Mouse (Mus musculus) CH12.LX (cell line): ENCODE measurements at regions not wholly inside any gene's neighbourhood (a gene's known extent, or its start where the extent isn't known, plus 50 kb on each side); places are given as distances from the start of the nearest gene placed in this dataset.

ENCODE experiments used
- DNase-seq: peaks from one replicate; pipeline ENCODE4 v3.0.0-alpha.2; 2013; ENCODE audit errors: extremely low read depth
- H3K27ac ChIP-seq: 2 replicates; pipeline ENCODE4 v1.5.1; 2012; ENCODE audit warnings: low read depth, mild to moderate bottlenecking, control low read depth, moderate library complexity; ENCODE audit not compliant: insufficient read depth
- H3K27me3 ChIP-seq: replicated peaks from 2 replicates; pipeline ENCODE3; 2012; ENCODE audit warnings: inconsistent platforms
- H3K36me3 ChIP-seq, 2 experiments: replicated peaks in 1 of 2; 2 replicates each; pipeline versions ENCODE3 to v1.6.1; 2012; ENCODE audit warnings: inconsistent platforms in 1 of 2, low read length in 1 of 2, mild to moderate bottlenecking in 1 of 2, mixed read lengths in 1 of 2, moderate library complexity in 1 of 2; ENCODE audit not compliant: control insufficient read depth in 1 of 2, insufficient read depth in 1 of 2
- H3K4me1 ChIP-seq, 2 experiments: 2 replicates each; pipeline ENCODE4 v1.6.1; 2012; ENCODE audit warnings: inconsistent platforms in 1 of 2, moderate library complexity in 1 of 2; ENCODE audit not compliant: insufficient read depth in 2 of 2, control insufficient read depth in 1 of 2
- H3K4me2 ChIP-seq: 2 replicates; pipeline ENCODE4 v1.6.1; 2012; ENCODE audit warnings: low read depth, mild to moderate bottlenecking, control low read depth; ENCODE audit not compliant: poor library complexity, insufficient read depth, severe bottlenecking
- H3K4me3 ChIP-seq, 3 experiments: fragments of 150-350 bp in 1 of 3; sonication (generic) in 1 of 3; replicated peaks in 1 of 3; 2 replicates each; pipeline versions ENCODE3 to v1.5.1; 2011 to 2012; ENCODE audit warnings: low read depth in 2 of 3, low read length in 2 of 3, mild to moderate bottlenecking in 2 of 3, moderate library complexity in 2 of 3, control low read depth in 1 of 3, improper control_type of control experiment in 1 of 3, inconsistent platforms in 1 of 3, mixed read lengths in 1 of 3; ENCODE audit not compliant: poor library complexity in 1 of 3
- H3K79me2 ChIP-seq: replicated peaks from 2 replicates; pipeline ENCODE4 v1.6.1; 2012; ENCODE audit warnings: mild to moderate bottlenecking, moderate library complexity; ENCODE audit not compliant: control insufficient read depth, poor library complexity, insufficient read depth, severe bottlenecking; ENCODE audit errors: extremely low read depth
- H3K9ac ChIP-seq: 2 replicates; pipeline ENCODE4 v1.6.1; 2012; ENCODE audit warnings: low read depth, mild to moderate bottlenecking, control low read depth, moderate library complexity; ENCODE audit not compliant: insufficient read depth
- H3K9me3 ChIP-seq: replicated peaks from 2 replicates; pipeline ENCODE3; 2012; ENCODE audit warnings: low read length, inconsistent platforms, mixed read lengths
- BHLHE40 ChIP-seq: IDR thresholded peaks from 2 replicates; pipeline ENCODE4 v1.6.1; 2011; ENCODE audit warnings: mild to moderate bottlenecking, low read depth, low read length, improper control_type of control experiment
- CTCF ChIP-seq, 2 experiments: IDR thresholded peaks in 1 of 2; conservative IDR thresholded peaks in 1 of 2; 2 replicates each; pipeline ENCODE4 v1.5.1; 2011 to 2012; ENCODE audit warnings: low read depth in 2 of 2, low read length in 2 of 2, improper control_type of control experiment in 1 of 2, inconsistent platforms in 1 of 2, mild to moderate bottlenecking in 1 of 2, moderate library complexity in 1 of 2
- E2F4 ChIP-seq: IDR thresholded peaks from 2 replicates; pipeline ENCODE4 v1.6.1; 2011; ENCODE audit warnings: low read depth, low read length, improper control_type of control experiment; ENCODE audit not compliant: insufficient replicate concordance
- JUND ChIP-seq: conservative IDR thresholded peaks from 2 replicates; pipeline ENCODE4 v1.6.1; 2011; ENCODE audit warnings: low read depth, low read length, improper control_type of control experiment
- KAT2A ChIP-seq: IDR thresholded peaks from 2 replicates; pipeline ENCODE4 v1.6.1; 2012; ENCODE audit warnings: low read length, improper control_type of control experiment, inconsistent platforms; ENCODE audit not compliant: insufficient replicate concordance
- MAX ChIP-seq: IDR thresholded peaks from 2 replicates; pipeline ENCODE4 v1.6.1; 2011; ENCODE audit warnings: low read length, improper control_type of control experiment
- NELFE ChIP-seq: IDR thresholded peaks from 2 replicates; pipeline ENCODE4 v1.6.1; 2011; ENCODE audit warnings: low read depth, low read length, improper control_type of control experiment
- TCF12 ChIP-seq: IDR thresholded peaks from 2 replicates; pipeline ENCODE4 v1.6.1; 2014; ENCODE audit warnings: low read depth, mild to moderate bottlenecking, inconsistent platforms, low read length, improper control_type of control experiment
- USF2 ChIP-seq: conservative IDR thresholded peaks from 2 replicates; pipeline ENCODE4 v1.6.1; 2011; ENCODE audit warnings: low read depth, low read length, improper control_type of control experiment
- dilution Hi-C: fragments of 300-500 bp; cut with MboI; formaldehyde crosslinking; loops from 2 replicates; pipeline ENCODE4 v1.14.3; 2020; ENCODE audit warnings: low sequenced_read_pairs; ENCODE audit not compliant: extremely low pct_unique_long_range_greater_than_20kb, extremely low pct_ligation_motif_present
- in situ Hi-C: fragments of 300-500 bp; cut with MboI; formaldehyde crosslinking; loops from 3 replicates; pipeline ENCODE4 v1.14.3; 2019; ENCODE audit warnings: low sequenced_read_pairs, low pct_ligation_motif_present, low pct_unique_long_range_greater_than_20kb, mixed read lengths

DNA sequence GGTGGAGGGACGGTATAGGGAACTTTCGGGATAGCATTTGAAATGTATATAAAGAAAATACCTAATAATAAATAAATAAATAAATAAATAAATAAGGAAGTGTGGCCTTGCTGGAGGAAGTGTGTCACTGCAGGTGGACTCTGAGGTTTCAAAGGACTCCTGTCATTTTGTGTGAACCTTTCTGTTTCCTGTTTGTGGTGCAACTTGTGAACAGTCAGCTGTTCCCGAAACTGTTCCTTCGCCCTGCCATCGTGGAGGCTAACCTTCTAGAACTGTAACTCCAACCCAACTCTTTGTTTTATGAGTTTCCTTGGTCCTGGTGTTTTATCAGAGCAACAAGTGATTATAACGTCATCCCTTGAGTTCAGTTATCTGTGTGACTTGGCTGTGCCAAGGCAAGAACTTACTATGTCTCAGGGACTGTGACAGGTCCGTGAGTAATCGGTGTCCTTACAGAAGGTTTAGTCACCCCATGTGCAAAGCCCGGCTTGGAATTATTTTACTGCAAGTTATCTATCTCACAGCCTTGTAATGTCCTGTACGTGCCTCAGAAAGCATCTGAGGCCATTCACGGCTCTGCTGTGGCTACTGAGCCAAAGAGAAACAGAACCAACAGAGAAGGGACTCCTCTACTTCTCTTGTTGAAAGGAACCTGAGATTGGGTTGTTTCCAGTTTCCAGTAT lies 121.0 kb upstream of the L3mbtl4 start:
- DNase-seq: no peak

DNA sequence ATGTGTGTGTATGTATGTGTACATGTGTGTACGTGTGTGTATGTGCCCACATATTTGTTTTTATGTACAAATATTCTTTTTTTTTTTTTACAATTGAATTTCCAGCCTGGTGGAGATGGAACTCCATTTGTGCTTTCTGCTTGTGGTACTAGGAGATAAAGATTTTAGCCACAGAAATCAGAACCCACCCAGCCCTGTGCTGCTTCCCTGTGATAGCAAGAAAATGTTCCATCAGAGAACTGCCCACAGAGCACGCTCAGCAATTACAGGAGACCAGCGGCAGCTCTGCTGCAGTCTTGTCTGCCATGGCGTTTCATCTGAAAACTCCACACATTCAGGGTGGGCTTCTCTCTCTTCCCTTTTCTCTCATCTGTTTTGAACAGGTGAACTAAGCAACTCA lies 118.7 kb upstream of the L3mbtl4 start:
- Histone ChIP-seq H3K4me3 (no peak overlapping the region), H3K36me3 (no peaks in the 10 kb centered on the region), H3K9me3 (peaks cover 65% of the 10 kb centered on the region), H3K79me2 (no peaks in the 10 kb centered on the region), H3K9ac (no peak overlapping the region), H3K27me3 (no peaks in the 10 kb centered on the region), H3K4me2 (no peak overlapping the region), H3K27ac (no peak overlapping the region), H3K4me1 (no peaks in the 10 kb centered on the region)
- no peak for TF ChIP-seq KAT2A
- dilution Hi-C loops (no loop called here), in situ Hi-C loops (no loop called here)
- DNase-seq: no peak

More for the DNA sequence above, 121.0 kb upstream of the L3mbtl4 start:
- no peak for TF ChIP-seq TCF12
- TF ChIP-seq NELFE: no peak
- no peak for TF ChIP-seq CTCF (conservative IDR thresholded peaks at IDR 0.05 in 1 of 2, IDR thresholded peaks at IDR 0.05 in 1 of 2; ENCODE audit: low read depth in 2 of 2, low read length in 2 of 2)
- TF ChIP-seq JUND: no peak
- no peak overlapping the region for H3K4me3 ChIP-seq
- in situ Hi-C loops: no loop called here
- no peaks in the 10 kb centered on the region for H3K27me3 ChIP-seq
- H3K9ac ChIP-seq: no peak overlapping the region
- no peak overlapping the region for H3K4me2 ChIP-seq
- no peaks in the 10 kb centered on the region for H3K4me1 ChIP-seq
- no peak overlapping the region for H3K27ac ChIP-seq
- H3K79me2 ChIP-seq: no peaks in the 10 kb centered on the region
- H3K36me3 ChIP-seq: no peaks in the 10 kb centered on the region
- H3K9me3 ChIP-seq: peaks cover 69% of the 10 kb centered on the region
- dilution Hi-C loops: no loop called here

DNA sequence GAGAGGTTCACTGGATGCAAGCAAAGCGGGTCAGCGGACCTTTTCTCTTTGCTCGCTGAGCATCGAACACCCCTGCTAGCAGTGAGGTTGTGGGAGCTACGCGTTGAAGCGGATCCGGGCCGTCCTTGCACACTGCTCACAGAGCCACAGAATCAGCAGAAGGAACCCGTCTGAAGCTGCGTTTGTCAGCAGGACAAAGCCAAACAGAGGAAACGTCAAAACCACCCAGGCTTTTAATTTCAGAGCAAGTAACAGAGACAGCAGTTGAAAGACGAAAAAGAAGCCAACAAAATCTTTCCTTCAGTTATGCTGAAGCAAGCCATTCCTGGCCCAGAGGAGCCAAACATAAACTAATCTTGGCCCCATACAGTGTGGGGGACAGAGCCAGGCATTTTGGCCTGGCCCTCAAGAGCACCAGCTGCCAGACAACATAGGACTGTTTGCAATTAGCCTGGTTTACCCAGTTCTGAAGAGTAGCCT lies 115.4 kb upstream of the L3mbtl4 start:
- H3K4me2 ChIP-seq: no peak overlapping the region
- no peak overlapping the region for H3K9ac ChIP-seq
- no peaks in the 10 kb centered on the region for H3K36me3 ChIP-seq
- H3K27me3 ChIP-seq: no peaks in the 10 kb centered on the region
- H3K79me2 ChIP-seq: no peaks in the 10 kb centered on the region
- H3K4me3 ChIP-seq: no peak overlapping the region
- no peaks in the 10 kb centered on the region for H3K4me1 ChIP-seq
- TF ChIP-seq MAX (no peak), E2F4 (no peak), USF2 (no peak), BHLHE40 (no peak)
- peaks cover 71% of the 10 kb centered on the region for H3K9me3 ChIP-seq
- no peak overlapping the region for H3K27ac ChIP-seq
- in situ Hi-C loops (no loop called here), dilution Hi-C loops (no loop called here)
- no peak for DNase-seq
